Mouse (Mus musculus) heart, embryonic 14.5 days (tissue): Measurements from ENCODE around the gene Dio1. TPM values are rescaled to one million over a fixed set of nuclear protein-coding genes. Genes with fewer than 3 reads are reported as not detected.

ENCODE experiments used
- ATAC-seq: fragments of 200-750 bp; cut with Nextera tagmentation; 2 replicates; pipeline ENCODE4 v1.8.0; 2017; ENCODE audit warnings: low read depth, moderate TSS enrichment; ENCODE audit not compliant: insufficient number of reproducible peaks, insufficient read depth, low FRiP score
- H3K27ac ChIP-seq, 2 experiments: fragments of 200-500 bp in 1 of 2; fragments of 300-500 bp in 1 of 2; sonication (generic) in 1 of 2; replicated peaks in 1 of 2; 2 replicates each; pipeline ENCODE4 v1.5.1; 2012 to 2014; ENCODE audit warnings: low read depth in 2 of 2, low read length in 2 of 2, control low read depth in 1 of 2, mild to moderate bottlenecking in 1 of 2, mixed read lengths in 1 of 2; ENCODE audit not compliant: control insufficient read depth in 1 of 2, insufficient read depth in 1 of 2
- H3K27me3 ChIP-seq: fragments of 300-500 bp; sonication (generic); 2 replicates; pipeline ENCODE4 v1.6.1; 2014; ENCODE audit warnings: mild to moderate bottlenecking, low read length, control low read depth; ENCODE audit not compliant: control insufficient read depth, insufficient read depth
- H3K36me3 ChIP-seq: fragments of 300-500 bp; sonication (generic); 2 replicates; pipeline ENCODE4 v1.6.1; 2014; ENCODE audit warnings: mild to moderate bottlenecking, control low read depth, low read length, mixed read lengths; ENCODE audit not compliant: control insufficient read depth, insufficient read depth
- H3K4me1 ChIP-seq, 2 experiments: fragments of 200-500 bp in 1 of 2; fragments of 300-500 bp in 1 of 2; sonication (generic) in 1 of 2; 2 replicates each; pipeline ENCODE4 v1.6.1; 2012 to 2014; ENCODE audit warnings: low read length in 2 of 2, control low read depth in 1 of 2, mixed read lengths in 1 of 2; ENCODE audit not compliant: control insufficient read depth in 2 of 2, insufficient read depth in 2 of 2
- H3K4me2 ChIP-seq: fragments of 300-500 bp; sonication (generic); 2 replicates; pipeline ENCODE4 v1.6.1; 2014; ENCODE audit warnings: mild to moderate bottlenecking, low read length
- H3K4me3 ChIP-seq, 2 experiments: fragments of 200-500 bp in 1 of 2; fragments of 300-500 bp in 1 of 2; sonication (generic) in 1 of 2; 2 replicates each; pipeline ENCODE4 v1.5.1; 2012 to 2014; ENCODE audit warnings: low read length in 2 of 2, mild to moderate bottlenecking in 2 of 2, control low read depth in 1 of 2, low read depth in 1 of 2, moderate library complexity in 1 of 2; ENCODE audit not compliant: control insufficient read depth in 1 of 2, insufficient read depth in 1 of 2
- H3K9ac ChIP-seq: fragments of 300-500 bp; sonication (generic); 2 replicates; pipeline ENCODE4 v1.6.1; 2014; ENCODE audit warnings: mild to moderate bottlenecking, low read length
- H3K9me3 ChIP-seq: fragments of 300-500 bp; sonication (generic); 2 replicates; pipeline ENCODE4 v1.6.1; 2016; ENCODE audit warnings: low read length, control low read depth; ENCODE audit not compliant: control insufficient read depth
- WGBS: fragments of 180-500 bp; shearing (Covaris S2); extraction: QIAGEN DNeasy Blood & Tissue Kit; methylation state at CpG from one replicate; pipeline ENCODE4 v1.1.7; 2014; 5-methylcytosine and 5-hydroxymethylcytosine counted together
- polyA plus RNA-seq: library from polyadenylated mRNA; unstranded; fragments of >200 nt; fragmentation: Nextera tagmentation; extraction: Ambion mirVana; gene quantifications from 2 replicates; pipeline ENCODE4 v1.2.1, GENCODE M21; 2014

Dio1 gene
- polyA plus RNA-seq, 1 experiment from 2014 or later: not detected

DNA sequence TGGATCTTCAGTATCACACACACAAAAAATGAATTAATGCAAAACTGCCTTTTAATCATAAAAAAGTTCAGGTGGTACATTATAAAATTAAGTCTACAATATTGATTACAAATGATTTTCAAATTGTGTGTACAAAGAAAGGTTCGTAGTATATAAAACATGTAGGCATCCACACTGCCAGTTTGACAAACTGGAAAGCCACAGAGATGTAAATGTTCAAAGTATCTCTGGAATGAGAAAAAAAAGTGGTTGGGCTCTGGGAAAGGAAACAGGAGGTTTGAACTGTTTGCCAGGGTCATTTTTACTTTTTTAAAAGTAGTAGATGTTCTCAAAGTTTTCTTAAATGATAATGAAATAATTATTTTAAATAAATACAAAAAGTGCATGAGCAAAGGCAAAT is 60.9 kb downstream of the Dio1 start:
- peaks cover 20% of the 10 kb centered on the region for H3K36me3 ChIP-seq
- peak overlapping the region in 1 of 2 experiments; percentile 72; a peak in 2 of 4 replicates for H3K27ac ChIP-seq
- 19% methylated on average over 1 of the region's 1 CpGs for WGBS
- H3K4me1 ChIP-seq: peaks cover 9 to 57% of the 10 kb centered on the region in 2 experiments
- no peaks in the 10 kb centered on the region for H3K27me3 ChIP-seq
- no peak overlapping the region for H3K4me2 ChIP-seq
- ATAC-seq: no peak
- no peak overlapping the region for H3K9ac ChIP-seq
- no peak overlapping the region for H3K4me3 ChIP-seq
- H3K9me3 ChIP-seq: no peaks in the 10 kb centered on the region

DNA sequence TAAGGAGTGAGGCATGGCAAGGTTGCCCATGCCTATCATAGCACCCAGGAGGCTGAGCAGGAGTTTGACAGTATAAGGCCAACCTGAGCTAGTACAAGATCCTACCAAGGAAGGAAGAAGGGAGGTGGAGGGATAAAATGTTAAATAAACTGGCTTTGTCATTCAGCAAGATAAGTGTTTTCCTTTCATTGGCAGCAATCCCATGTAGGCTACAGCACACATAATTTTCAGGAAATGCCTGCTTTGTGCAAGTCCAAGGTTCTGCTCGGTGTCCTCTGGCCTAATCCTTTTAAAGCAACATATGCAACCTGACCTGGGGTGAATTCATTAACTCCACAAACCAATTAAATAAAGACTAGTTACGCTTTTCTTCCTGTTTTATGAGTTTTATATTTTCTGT is 61.6 kb downstream of the Dio1 start:
- Histone ChIP-seq H3K36me3 (peaks cover 27% of the 10 kb centered on the region), H3K27me3 (no peaks in the 10 kb centered on the region), H3K4me1 (peaks cover 9 to 55% of the 10 kb centered on the region in 2 experiments), H3K9ac (no peak overlapping the region), H3K9me3 (no peaks in the 10 kb centered on the region), H3K4me2 (no peak overlapping the region), H3K4me3 (no peak overlapping the region), H3K27ac (peak overlapping the region in 1 of 2 experiments; percentile 72; a peak in 3 of 4 replicates)
- WGBS: 64% methylated on average over 2 of the region's 2 CpGs
- no peak for ATAC-seq

DNA sequence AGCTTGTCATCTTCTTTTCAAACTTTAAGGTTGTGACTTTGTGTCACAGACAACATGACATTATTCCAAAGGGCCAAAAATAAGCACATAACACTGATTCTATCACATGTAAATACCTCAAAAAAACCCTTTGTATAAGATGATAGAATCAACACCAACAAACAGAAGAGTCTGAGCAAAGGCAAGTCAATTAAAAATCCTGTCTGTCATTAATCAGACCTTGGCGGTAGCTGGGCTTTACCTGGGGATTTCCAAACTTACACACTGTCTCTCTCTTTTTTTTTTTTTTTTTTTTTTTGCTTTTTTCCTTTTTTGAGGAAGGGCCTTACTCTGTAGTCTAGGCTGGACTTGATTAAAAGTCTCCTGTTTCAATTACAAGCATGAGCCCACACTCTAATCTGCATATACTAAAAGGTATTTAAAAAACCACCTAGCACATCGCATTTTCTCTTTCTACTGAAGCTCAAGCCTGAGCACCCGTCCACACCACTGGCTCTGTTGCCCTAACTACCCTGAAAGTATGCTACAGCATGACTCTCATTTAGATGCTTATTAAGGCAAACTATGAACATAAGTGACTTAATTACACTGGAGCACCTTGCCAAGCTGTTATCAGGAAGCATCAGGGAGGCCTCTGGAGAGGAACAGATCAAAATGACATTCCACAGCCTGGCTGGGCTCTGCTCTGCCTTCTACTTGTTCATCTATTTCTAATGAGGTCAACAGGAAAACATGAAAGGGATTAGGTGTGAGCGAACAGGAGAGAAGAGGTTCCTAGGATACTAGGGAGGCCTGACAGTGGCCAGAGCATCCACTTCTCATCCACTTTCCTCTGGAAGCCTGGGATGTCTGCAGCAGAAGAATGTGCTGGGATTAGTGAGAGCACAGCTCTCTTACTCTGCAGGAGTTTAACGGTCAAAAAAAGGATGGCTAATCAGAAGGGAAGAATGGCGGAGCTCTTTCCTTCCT is 63.3 kb downstream of the Dio1 start:
- 50% methylated on average over 6 of the region's 6 CpGs for WGBS
- Histone ChIP-seq H3K4me1 (peaks cover 6 to 42% of the 10 kb centered on the region in 2 experiments), H3K4me3 (no peak overlapping the region), H3K9me3 (no peaks in the 10 kb centered on the region), H3K9ac (no peak overlapping the region), H3K27me3 (no peaks in the 10 kb centered on the region), H3K27ac (peak overlapping the region in 1 of 2 experiments; percentile 34; a peak in 1 of 4 replicates), H3K36me3 (peaks cover 44% of the 10 kb centered on the region), H3K4me2 (peak overlapping the region; percentile 9; the same call in 1 of the 2 replicates)
- no peak for ATAC-seq

Other genes starting within 250 kb of the Dio1 start
- 98.4 and 103 TPM in 2 replicates for gene Mrpl37, start 240.3 kb downstream of the Dio1 start, polyA plus RNA-seq
- gene Cyb5rl, start 240.2 kb downstream of the Dio1 start, polyA plus RNA-seq: 1.7 and 5.1 TPM in 2 replicates
- not detected in 2 replicates for gene Cdcp2, start 210.3 kb downstream of the Dio1 start, polyA plus RNA-seq
- 330 and 352 TPM in 2 replicates for gene Tmem59, start 128.8 kb downstream of the Dio1 start, polyA plus RNA-seq
- 11.4 and 16.8 TPM in 2 replicates for gene Tceanc2, start 128.1 kb downstream of the Dio1 start, polyA plus RNA-seq
- gene Ldlrad1, start 98.0 kb downstream of the Dio1 start, polyA plus RNA-seq: not detected in 2 replicates
- 46.3 and 52.0 TPM in 2 replicates for gene Lrrc42, start 53.6 kb downstream of the Dio1 start, polyA plus RNA-seq
- gene Hspb11, start 53.6 kb downstream of the Dio1 start, polyA plus RNA-seq: 32.9 and 40.6 TPM in 2 replicates
- gene Yipf1, start 7.2 kb upstream of the Dio1 start, polyA plus RNA-seq: 43.4 and 49.7 TPM in 2 replicates
- gene Ndc1, start 60.6 kb upstream of the Dio1 start, polyA plus RNA-seq: 24.2 and 27.8 TPM in 2 replicates
- 0.31 TPM in 1 of 2 replicates, not detected in the other for gene Glis1, start 127.4 kb upstream of the Dio1 start, polyA plus RNA-seq